Mouse (Mus musculus) thymus, postnatal 25 days (tissue): ENCODE measurements around the gene Slc24a1.
"Not testable (repeated sequence)": the region's sequence is repeated elsewhere in the genome, so short reads cannot be mapped to it uniquely, and the experiment has no call there.

Experiments
- DNase-seq: peaks from one replicate; pipeline ENCODE4 v3.0.0; 2022

The Slc24a1 gene

GRCm38 (mm10) chr9:64951161-64951657 lies at the start of gene Slc24a1:
Gene Slc24a1 (minus strand): TSS chr9:64951607.
- DNase-seq, result no peak

DNA sequence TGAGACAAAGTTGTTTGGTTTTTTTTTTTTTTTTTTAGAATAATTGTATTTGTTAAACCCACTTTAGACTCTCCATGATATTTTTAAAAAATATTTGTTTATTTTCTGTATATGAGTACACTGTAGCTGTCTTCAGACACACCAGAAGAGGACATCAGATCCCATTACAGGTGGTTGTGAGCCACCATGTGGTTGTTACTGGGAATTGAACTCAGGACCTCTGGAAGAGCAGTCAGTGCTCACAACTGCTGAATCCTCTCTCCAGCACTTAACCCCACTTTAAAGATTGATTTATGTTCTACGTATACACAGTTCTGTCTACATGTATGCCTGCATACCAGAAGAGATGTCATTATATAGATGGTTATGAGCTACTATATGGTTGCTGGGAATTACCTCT lies 44.1 kb upstream of the Slc24a1 start:
- not testable (repeated sequence) for DNase-seq

GRCm38 (mm10) chr9:64990291-64990690 lies 38.9 kb upstream of the Slc24a1 start:
- no peak for DNase-seq

GRCm38 (mm10) chr9:64988443-64988842 lies 37.0 kb upstream of the Slc24a1 start:
- DNase-seq, result no peak

GRCm38 (mm10) chr9:64987651-64988050 lies 36.2 kb upstream of the Slc24a1 start:
- DNase-seq, result no peak

- no peak for DNase-seq
Observed at GRCm38 (mm10) chr9:64985807-64986206, 34.4 kb upstream of the Slc24a1 start.

GRCm38 (mm10) chr9:64985037-64985794 lies 33.8 kb upstream of the Slc24a1 start:
- DNase-seq, result no peak

DNA sequence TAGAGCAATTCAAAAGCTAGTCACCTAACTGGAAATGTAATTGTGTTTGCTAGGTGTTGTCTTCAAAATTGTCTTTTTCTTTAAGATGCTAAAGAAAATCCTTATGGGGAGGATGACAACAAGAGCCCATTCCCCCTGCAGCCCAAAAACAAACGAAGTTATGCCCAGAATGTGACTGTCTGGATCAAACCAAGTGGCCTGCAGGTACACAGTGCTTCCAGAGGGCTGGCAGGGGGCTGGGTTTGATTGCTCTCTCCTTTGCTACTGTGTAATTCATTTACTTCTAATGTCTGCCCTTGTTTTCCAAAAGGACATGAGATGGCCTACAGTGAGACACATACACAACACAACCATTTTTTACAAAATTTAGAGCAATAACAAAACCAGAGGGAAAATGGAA lies 30.5 kb upstream of the Slc24a1 start:
- DNase-seq, result no peak

DNA sequence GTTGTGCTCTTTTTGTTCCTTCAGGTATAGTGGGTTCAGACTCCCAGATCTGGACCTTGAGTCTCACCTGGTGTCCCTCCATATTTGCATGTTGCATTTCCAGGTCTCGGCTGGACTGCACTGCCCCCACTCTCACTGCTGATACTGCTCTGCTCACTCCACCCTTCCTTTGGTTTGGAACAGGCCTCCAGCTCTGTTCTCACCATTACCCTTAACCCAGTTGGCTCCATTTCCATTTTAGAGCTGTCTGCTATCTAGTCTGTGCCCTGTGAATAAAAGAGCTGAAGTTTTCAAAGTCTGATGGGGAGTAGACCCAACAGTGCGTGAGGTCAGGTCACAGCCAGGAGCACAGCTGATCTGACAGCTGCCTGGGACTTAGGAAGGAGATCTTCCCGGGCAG lies 29.1 kb upstream of the Slc24a1 start:
- DNase-seq, result no peak

DNA sequence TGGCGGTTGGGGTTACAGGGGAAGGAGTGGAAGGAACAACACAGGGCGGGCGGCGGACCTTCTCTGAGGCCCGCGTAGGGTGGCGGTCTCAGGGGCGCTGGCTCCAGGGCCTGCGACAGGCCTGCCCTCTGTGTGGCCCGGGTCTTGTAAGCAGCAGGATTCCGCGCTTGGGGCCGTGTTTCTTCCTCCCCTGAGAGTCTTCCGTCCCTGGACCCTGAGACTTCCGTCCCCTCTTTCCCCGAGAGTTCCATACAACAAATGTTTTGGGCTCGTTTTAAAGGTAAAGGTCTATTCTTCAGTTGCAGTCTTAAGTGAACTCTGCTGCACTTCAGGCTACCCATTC lies 9.5 kb upstream of the Slc24a1 start:
- no peak for DNase-seq

- peak; percentile 98 for DNase-seq
Observed at GRCm38 (mm10) chr9:64960117-64960977, 8.9 kb upstream of the Slc24a1 start, which contains the start of gene Ints14. Gene Ints14 (plus strand): TSS chr9:64960905.

DNA sequence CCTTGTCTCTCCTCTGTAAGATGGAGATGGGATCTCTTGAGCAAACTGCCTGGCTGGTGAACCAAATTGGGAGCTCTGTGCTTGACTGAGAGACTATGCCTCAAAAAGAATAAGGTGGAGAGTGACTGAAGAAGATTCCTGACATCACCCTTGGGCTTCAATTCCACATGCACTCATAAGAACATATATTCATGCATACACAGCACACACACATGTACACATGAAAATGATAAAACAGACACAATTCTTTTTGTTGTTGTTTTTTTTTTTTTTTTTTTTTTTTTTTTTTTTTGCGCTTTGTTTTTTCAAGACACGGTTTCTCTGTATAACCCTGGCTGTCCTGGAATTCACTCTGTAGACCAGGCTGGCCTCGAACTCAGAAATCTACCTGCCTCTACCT lies 5.9 kb upstream of the Slc24a1 start:
- DNase-seq, result no peak

- peak; percentile 52 for DNase-seq
Observed at GRCm38 (mm10) chr9:64956337-64956736, 4.9 kb upstream of the Slc24a1 start.

- no peak for DNase-seq
Observed at GRCm38 (mm10) chr9:64953190-64953589, 1.8 kb upstream of the Slc24a1 start.

DNA sequence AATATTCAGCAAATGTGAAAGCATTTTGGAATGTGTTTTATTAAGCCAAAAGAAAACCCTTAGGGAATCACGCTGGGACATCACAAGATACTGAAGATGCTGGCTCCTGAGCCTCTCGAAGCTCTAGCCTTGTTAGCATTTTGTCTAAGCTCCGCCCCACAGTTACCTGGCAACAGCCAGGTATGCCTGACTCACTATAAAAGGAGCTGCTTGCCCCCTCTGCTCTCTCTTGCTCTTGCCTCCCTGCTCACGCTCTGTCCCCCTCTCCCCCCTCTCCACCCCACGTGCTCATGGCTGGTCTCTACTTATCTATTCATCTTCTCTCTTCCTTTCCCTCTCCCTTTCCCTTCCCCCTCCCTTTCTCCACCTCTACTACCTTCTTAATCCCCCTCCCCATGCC lies 648 bp upstream of the Slc24a1 start:
- DNase-seq, result no peak

GRCm38 (mm10) chr9:64947483-64948095 lies 3.8 kb downstream of the Slc24a1 start:
- no peak for DNase-seq

DNA sequence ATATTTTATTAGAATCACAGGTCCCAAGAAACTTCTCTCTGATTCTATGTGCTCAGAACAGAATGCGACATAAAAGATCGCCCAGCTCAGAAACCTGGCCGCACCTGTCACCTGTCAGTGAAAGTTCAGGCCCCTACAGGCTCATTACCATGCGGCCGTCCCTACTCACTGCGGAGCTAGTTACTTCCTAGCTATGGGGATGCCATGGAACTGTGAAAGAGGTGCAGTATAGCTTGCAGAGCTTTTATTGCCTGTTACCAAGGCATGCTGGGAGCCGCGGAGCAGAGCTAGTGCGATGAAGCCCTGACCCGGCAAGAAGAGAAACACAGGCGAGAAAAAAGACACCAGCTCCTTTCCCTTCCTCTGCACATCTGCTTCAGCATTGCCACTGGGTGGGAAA lies 7.4 kb downstream of the Slc24a1 start:
- no peak for DNase-seq

DNA sequence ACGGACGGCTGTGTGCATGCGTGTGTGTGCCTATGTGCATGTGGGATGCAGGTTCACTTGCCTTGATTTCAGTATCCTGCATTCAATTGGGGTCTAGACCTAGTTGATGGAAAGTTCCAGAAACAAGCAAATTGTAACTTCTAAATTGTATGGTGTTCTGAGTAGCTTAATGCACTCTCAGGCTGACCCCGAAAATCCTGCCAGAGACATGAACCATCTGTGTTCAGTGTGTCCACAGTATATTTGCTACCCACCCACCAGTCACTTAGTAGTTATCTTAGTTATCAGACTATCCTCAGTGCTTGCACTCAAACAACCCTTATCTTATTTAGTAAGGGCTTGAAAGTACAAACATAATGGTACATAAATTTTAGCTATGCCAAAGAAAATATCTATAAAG lies 9.8 kb downstream of the Slc24a1 start:
- DNase-seq, result no peak

DNA sequence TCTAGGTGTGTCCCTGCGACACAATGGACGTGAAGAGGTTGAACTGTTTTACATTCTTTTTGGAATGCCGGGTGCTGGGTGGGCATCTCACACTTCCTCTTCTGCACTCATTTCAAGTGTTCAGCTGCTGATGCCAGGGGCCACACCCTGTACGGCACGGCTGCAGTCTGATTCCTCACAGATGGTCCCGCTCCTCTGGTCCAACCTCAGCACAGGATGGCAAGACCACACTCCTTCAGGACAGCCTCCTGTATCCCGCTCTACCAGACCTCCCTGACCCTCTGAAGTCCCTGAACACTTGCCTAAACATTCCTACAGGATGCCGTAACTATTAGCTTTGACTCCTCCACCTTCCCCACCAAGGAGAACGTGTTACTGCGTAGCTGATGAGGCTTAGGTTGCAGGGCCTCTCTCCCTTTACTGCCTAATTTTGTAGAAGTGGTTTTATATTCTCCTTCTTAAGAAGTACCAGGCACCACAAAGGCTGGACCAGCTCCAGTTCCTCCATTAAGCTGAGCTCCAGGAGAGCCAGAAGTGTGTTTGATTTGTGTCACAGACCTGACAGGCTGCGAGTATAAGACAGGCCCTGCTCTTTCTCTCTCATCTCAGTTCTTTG lies 10.6 kb downstream of the Slc24a1 start:
- no peak for DNase-seq

GRCm38 (mm10) chr9:64939790-64940189 lies 11.6 kb downstream of the Slc24a1 start:
- no peak for DNase-seq

DNA sequence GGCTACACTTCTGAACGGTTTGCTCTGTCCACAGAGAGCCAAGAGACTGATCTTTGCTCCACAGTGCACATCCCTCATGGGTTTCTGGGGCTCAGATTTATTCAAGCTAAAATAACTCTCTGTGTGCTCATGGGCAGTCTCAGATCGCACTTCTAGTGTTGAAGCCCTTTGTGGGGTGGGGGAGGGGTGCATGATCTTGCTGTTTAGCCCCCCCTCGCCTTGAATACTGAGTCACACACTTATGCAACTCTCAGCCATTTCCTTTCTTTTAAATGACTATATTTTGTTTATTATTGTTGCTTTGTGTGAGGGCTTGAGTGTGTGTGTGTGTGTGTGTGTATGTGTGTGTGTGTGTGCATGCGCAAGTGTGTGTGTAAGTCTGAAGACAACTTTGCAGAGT lies 12.1 kb downstream of the Slc24a1 start:
- no peak for DNase-seq

- no peak for DNase-seq
Observed at GRCm38 (mm10) chr9:64938535-64938934, 12.9 kb downstream of the Slc24a1 start.

DNA sequence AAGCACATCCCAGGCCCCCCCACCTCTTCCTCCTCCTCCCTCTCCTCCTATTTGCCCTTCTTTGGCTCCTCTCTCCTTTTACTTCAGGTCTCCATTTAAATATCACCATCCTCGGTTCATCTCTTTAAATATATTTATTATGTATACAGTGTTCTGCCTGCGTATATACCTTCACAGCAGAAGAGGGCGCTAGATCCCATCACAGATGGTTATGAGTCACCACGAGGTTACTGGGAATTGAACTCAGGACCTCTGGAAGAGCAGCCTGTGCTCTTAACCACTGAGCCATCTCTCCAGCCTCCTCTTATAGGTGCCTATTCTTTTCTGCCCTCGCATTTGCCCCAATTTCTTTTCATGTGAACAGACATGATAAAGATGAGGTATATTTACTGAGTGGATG lies 13.9 kb downstream of the Slc24a1 start:
- DNase-seq, result no peak
